Mouse (Mus musculus): ENCODE measurements at regions not wholly inside any gene's neighbourhood (a gene's known extent, or its start where the extent isn't known, plus 50 kb on each side); places are given as distances from the start of the nearest gene placed in this dataset.
"Not testable (repeated sequence)": the region's sequence is repeated elsewhere in the genome, so short reads cannot be mapped to it uniquely, and the experiment has no call there.

DNA sequence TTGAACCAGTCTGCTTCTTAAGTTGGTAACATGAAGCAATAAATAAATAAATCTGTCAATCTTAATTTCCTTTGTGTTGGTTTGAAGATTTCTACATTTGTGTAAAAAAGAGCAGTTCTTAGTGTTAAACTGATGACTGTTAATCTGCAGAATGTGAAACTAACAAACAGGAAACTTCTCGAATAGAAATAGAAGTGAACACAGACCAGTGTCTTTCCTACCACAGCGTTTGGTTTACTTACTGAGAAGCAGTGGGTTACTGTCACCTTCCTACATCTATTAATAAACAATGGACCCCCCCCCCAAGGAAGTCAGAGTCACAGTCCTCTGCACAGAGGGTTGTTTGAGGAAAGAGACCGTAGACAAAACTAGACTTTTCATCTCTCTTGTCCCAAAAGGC lies 209.0 kb upstream of the Btg1 start:
- peaks cover 3% of the 10 kb centered on the region; the same call in 1 of the 2 replicates for H3K4me1 ChIP-seq
- 62% methylated on average over 3 of the region's 3 CpGs for WGBS
- H3K4me2 ChIP-seq: no peak overlapping the region
- no peak overlapping the region for H3K27ac ChIP-seq
- no peak overlapping the region for H3K4me3 ChIP-seq (replicated peaks)
- H3K27me3 ChIP-seq: no peaks in the 10 kb centered on the region
- no peak overlapping the region for H3K9ac ChIP-seq
- ATAC-seq (replicated peaks; ENCODE audit: low FRiP score): no peak
- no peaks in the 10 kb centered on the region for H3K36me3 ChIP-seq
- H3K9me3 ChIP-seq (replicated peaks): no peaks in the 10 kb centered on the region

GRCm38 (mm10) chr10:96408250-96408649 lies 208.6 kb upstream of the Btg1 start:
- WGBS: 62% methylated on average over 2 of the region's 2 CpGs
- no peaks in the 10 kb centered on the region for H3K27me3 ChIP-seq

GRCm38 (mm10) chr10:96410028-96410427 lies 206.8 kb upstream of the Btg1 start:
- H3K4me1 ChIP-seq: peaks cover 3% of the 10 kb centered on the region; the same call in 1 of the 2 replicates
- H3K27me3 ChIP-seq: no peaks in the 10 kb centered on the region
- H3K9me3 ChIP-seq (replicated peaks): no peaks in the 10 kb centered on the region
- no peak overlapping the region for H3K4me3 ChIP-seq (replicated peaks)
- H3K4me2 ChIP-seq: no peak overlapping the region
- H3K36me3 ChIP-seq: no peaks in the 10 kb centered on the region
- no peak overlapping the region for H3K27ac ChIP-seq
- 81% methylated on average over 6 of the region's 6 CpGs for WGBS
- no peak for ATAC-seq (replicated peaks; ENCODE audit: low FRiP score)
- H3K9ac ChIP-seq: no peak overlapping the region

More at GRCm38 (mm10) chr10:96408250-96408649, 208.6 kb upstream of the Btg1 start:
- Histone ChIP-seq H3K9me3 (replicated peaks) (no peaks in the 10 kb centered on the region), H3K4me3 (replicated peaks) (no peak overlapping the region), H3K4me1 (peaks cover 3% of the 10 kb centered on the region; the same call in 1 of the 2 replicates), H3K4me2 (no peak overlapping the region), H3K9ac (no peak overlapping the region), H3K36me3 (no peaks in the 10 kb centered on the region), H3K27ac (no peak overlapping the region)
- no peak for ATAC-seq (replicated peaks; ENCODE audit: low FRiP score)

- Histone ChIP-seq H3K27me3 (no peaks in the 10 kb centered on the region), H3K4me2 (no peak overlapping the region), H3K9ac (no peak overlapping the region), H3K9me3 (replicated peaks) (no peaks in the 10 kb centered on the region), H3K4me3 (replicated peaks) (no peak overlapping the region), H3K36me3 (no peaks in the 10 kb centered on the region), H3K4me1 (no peaks in the 10 kb centered on the region), H3K27ac (no peak overlapping the region)
- no peak for ATAC-seq (replicated peaks; ENCODE audit: low FRiP score)
- 91% methylated on average over 11 of the region's 11 CpGs for WGBS
Measured at GRCm38 (mm10) chr10:96414807-96415206, 202.0 kb upstream of the Btg1 start.

DNA sequence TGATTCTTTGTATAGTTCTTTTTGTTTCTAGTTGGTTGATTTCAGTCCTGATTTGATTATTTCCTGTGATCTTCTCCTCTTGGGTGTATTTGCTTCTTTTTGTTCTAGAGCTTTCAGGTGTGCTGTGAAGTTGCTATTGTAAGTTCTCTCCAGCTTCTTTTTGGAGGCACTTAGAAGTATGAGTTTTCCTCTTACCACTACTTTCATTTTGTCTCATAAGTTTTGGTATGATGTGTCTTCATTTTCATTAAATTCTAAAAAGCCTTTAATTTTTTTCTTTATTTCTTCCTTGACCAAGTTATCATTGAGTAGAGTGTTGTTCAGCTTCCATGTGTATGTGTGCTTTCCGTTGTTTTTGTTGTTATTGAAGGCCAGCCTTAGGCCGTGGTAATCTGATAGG lies 195.3 kb upstream of the Btg1 start:
- not testable (repeated sequence) for H3K4me2 ChIP-seq; H3K9ac ChIP-seq; H3K27me3 ChIP-seq; ATAC-seq (replicated peaks; ENCODE audit: low FRiP score); H3K4me1 ChIP-seq; H3K36me3 ChIP-seq; H3K4me3 ChIP-seq (replicated peaks); H3K9me3 ChIP-seq (replicated peaks); H3K27ac ChIP-seq
- 94% methylated on average over 2 of the region's 2 CpGs for WGBS

DNA sequence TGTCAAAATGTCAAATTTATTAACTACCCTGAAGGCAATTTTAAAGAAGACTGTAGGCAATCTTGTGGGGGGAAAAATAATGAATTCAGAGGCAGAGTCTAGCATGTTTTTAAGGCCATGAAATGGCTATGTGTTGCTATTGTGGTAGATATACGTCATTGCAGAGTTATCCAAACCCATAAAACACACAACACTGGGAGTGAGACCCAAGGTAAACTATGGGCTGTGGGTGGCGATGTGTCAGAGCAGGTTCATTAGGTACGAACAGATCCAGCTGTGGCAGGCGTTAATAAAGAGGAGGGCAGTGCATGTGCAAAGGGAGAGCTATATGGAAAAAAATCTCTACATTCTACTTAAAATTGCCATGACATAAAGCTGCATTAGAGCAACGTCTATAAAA lies 189.4 kb upstream of the Btg1 start:
- H3K4me2 ChIP-seq: no peak overlapping the region
- WGBS: 45% methylated on average over 5 of the region's 5 CpGs
- H3K4me3 ChIP-seq (replicated peaks): no peak overlapping the region
- H3K9ac ChIP-seq: no peak overlapping the region
- H3K9me3 ChIP-seq (replicated peaks): no peaks in the 10 kb centered on the region
- H3K36me3 ChIP-seq: no peaks in the 10 kb centered on the region
- no peak overlapping the region for H3K27ac ChIP-seq
- no peaks in the 10 kb centered on the region for H3K4me1 ChIP-seq
- H3K27me3 ChIP-seq: no peaks in the 10 kb centered on the region
- no peak for ATAC-seq (replicated peaks; ENCODE audit: low FRiP score)

DNA sequence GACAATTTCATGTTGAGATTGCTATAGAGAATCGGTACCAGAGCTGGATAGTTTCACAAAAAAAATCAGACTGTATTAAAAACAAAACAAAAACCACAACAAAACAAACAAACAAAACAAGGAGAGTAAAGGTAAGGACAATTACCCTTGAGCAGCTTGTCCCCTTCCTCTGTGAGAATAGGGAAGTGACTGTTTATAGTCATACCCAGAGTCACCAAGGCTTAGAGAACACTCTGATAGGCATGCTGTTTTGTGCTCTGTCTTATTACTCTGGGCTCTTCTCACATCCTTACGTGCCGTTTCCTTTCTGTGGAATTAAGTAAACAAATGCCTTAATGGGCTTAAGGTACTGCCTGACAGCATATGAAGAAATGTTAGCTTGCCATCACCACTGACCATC lies 186.7 kb upstream of the Btg1 start:
- ATAC-seq (replicated peaks; ENCODE audit: low FRiP score): no peak
- Histone ChIP-seq H3K27ac (no peak overlapping the region), H3K36me3 (no peaks in the 10 kb centered on the region), H3K27me3 (no peaks in the 10 kb centered on the region), H3K4me3 (replicated peaks) (no peak overlapping the region), H3K4me1 (no peaks in the 10 kb centered on the region), H3K9ac (no peak overlapping the region), H3K9me3 (replicated peaks) (no peaks in the 10 kb centered on the region), H3K4me2 (no peak overlapping the region)
- WGBS: 71% methylated on average over 3 of the region's 3 CpGs

- Histone ChIP-seq H3K36me3 (no peaks in the 10 kb centered on the region), H3K4me1 (no peaks in the 10 kb centered on the region), H3K4me2 (no peak overlapping the region), H3K27me3 (no peaks in the 10 kb centered on the region), H3K9ac (no peak overlapping the region), H3K4me3 (replicated peaks) (no peak overlapping the region), H3K9me3 (replicated peaks) (no peaks in the 10 kb centered on the region), H3K27ac (peak overlapping the region; percentile 66)
- ATAC-seq (replicated peaks; ENCODE audit: low FRiP score): no peak
- WGBS: 73% methylated on average over 6 of the region's 6 CpGs
Measured at GRCm38 (mm10) chr10:96435109-96435508, 181.7 kb upstream of the Btg1 start.

DNA sequence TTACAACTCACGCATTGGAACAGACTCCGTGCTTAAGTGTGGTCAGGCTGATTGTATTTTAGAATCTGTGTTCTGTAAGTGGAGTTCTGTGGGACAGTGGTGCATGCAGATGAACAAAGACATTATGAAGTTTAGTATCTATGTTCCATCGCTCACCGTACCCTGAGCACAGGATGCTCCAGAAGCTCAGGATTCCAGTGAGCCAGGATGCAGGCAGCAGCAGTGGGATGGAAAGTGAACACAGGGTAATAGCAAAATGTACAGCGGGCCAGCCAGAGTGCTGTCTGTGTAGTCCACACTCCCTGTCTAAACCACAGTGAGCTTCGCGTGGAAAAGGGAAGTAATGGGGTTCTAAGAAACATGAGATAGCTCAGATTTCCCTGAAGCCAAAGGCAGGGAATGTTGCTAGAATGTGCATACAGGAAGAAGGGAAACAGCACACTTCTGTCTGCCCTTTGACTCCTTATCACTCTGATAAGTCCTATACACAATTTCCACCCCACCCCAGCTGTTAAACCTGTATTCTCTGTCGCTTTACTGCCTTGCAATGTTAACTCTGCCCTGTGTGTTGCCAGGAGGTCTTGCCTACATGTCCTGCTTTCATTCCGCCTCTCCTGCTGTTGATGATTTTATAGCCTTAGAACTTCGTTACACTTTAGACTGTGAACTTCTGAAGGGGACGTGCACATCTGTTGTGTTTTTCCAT lies 178.3 kb upstream of the Btg1 start:
- H3K27ac ChIP-seq: no peak overlapping the region
- no peak overlapping the region for H3K9ac ChIP-seq
- H3K36me3 ChIP-seq: no peaks in the 10 kb centered on the region
- no peaks in the 10 kb centered on the region for H3K4me1 ChIP-seq
- H3K4me2 ChIP-seq: no peak overlapping the region
- H3K4me3 ChIP-seq (replicated peaks): no peak overlapping the region
- H3K9me3 ChIP-seq (replicated peaks): no peaks in the 10 kb centered on the region
- no peak for ATAC-seq (replicated peaks; ENCODE audit: low FRiP score)
- WGBS: 89% methylated on average over 11 of the region's 11 CpGs
- H3K27me3 ChIP-seq: no peaks in the 10 kb centered on the region

DNA sequence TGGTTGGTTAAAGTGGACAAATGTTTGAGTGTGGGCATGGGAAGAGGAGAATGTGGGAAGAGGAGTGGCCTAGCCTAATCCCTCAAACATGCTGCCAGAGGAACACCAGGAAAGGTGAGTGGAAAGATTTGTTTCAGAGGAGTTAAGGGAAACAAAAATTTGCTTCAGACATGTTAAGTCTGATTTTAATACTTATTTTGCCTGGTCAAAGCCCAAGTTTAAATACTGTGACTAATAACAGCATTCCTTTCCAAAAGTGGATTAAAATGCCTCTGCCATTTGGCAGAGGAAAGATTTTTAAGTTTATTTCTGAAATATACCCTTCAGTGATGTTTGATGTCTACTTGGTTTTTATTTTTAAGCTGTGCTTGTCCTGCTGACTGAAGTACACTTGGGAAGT lies 174.6 kb upstream of the Btg1 start:
- ATAC-seq (replicated peaks; ENCODE audit: low FRiP score): no peak
- Histone ChIP-seq H3K4me1 (no peaks in the 10 kb centered on the region), H3K27ac (no peak overlapping the region), H3K9ac (no peak overlapping the region), H3K4me2 (no peak overlapping the region), H3K36me3 (no peaks in the 10 kb centered on the region), H3K4me3 (replicated peaks) (no peak overlapping the region), H3K27me3 (no peaks in the 10 kb centered on the region), H3K9me3 (replicated peaks) (no peaks in the 10 kb centered on the region)

DNA sequence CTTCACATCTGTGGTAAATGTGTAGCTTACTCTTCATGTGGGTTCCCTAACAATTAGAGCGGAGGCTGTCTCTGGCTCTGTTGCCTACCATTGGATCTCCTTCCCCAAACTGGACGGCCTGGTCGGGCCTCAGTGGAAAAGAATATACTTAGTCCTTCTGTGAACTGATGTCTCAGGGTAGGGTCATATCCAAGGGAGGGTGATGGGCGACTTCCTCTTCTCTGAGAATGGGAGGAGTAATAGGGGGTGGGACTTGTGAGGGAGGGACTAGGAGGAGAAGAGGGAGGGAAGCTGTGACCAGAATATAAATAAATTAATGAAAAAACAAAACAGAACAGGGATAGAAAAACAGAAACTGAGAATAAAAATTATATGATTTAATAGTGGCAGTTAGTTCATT lies 166.5 kb upstream of the Btg1 start:
- Histone ChIP-seq H3K9me3 (replicated peaks) (no peaks in the 10 kb centered on the region; the same call in 1 of the 2 replicates), H3K4me2 (no peak overlapping the region), H3K4me1 (no peaks in the 10 kb centered on the region), H3K9ac (no peak overlapping the region), H3K4me3 (replicated peaks) (no peak overlapping the region), H3K36me3 (no peaks in the 10 kb centered on the region), H3K27me3 (no peaks in the 10 kb centered on the region), H3K27ac (no peak overlapping the region)
- WGBS: 94% methylated on average over 4 of the region's 4 CpGs
- no peak for ATAC-seq (replicated peaks; ENCODE audit: low FRiP score)

- no peak for ATAC-seq (replicated peaks; ENCODE audit: low FRiP score)
- Histone ChIP-seq H3K4me3 (replicated peaks) (no peak overlapping the region), H3K27ac (no peak overlapping the region), H3K36me3 (no peaks in the 10 kb centered on the region), H3K27me3 (no peaks in the 10 kb centered on the region), H3K4me2 (no peak overlapping the region), H3K4me1 (0 out of 2 replicates have a peak, but pooled peaks cover 2% of the 10 kb centered on the region), H3K9ac (no peak overlapping the region), H3K9me3 (replicated peaks) (no peaks in the 10 kb centered on the region; the same call in 1 of the 2 replicates)
- 89% methylated on average over 6 of the region's 6 CpGs for WGBS
Measured at GRCm38 (mm10) chr10:96454857-96455256, 161.9 kb upstream of the Btg1 start.

DNA sequence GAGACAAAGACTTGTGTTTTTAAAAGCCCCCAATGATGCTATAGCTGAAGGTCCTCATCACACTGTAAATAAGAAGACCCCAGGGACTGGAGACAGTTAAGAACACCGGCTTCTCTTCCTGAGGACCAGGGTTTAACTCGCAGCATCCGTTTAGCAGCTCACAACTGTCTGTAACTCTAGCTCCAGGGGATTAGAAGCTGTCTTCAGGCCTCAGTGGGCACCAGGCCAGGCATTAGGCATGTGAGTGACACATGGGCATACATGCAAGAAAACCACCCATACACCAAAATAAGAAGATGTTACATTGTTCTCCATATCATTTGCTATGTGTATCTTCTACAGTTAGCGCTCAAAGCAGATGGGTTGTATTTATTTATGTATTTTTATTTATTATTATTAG lies 158.3 kb upstream of the Btg1 start:
- Histone ChIP-seq H3K4me1 (peaks cover 11% of the 10 kb centered on the region), H3K27me3 (no peaks in the 10 kb centered on the region), H3K9me3 (replicated peaks) (no peaks in the 10 kb centered on the region), H3K27ac (no peak overlapping the region), H3K4me3 (replicated peaks) (no peak overlapping the region), H3K36me3 (no peaks in the 10 kb centered on the region), H3K9ac (no peak overlapping the region), H3K4me2 (no peak overlapping the region)
- WGBS: 47% methylated on average over 4 of the region's 4 CpGs
- no peak for ATAC-seq (replicated peaks; ENCODE audit: low FRiP score)
